Mouse (Mus musculus) NIH3T3 (cell line): ENCODE data around the gene Tenm2.

Experiments
- DNase-seq: peaks from one replicate; pipeline ENCODE4 v3.0.0-alpha.2; 2012; ENCODE audit warnings: low read depth

The Tenm2 gene

GRCm38 (mm10) chr11:37079403-37079802 is 156.4 kb downstream of the Tenm2 start:
- no peak for DNase-seq

DNA sequence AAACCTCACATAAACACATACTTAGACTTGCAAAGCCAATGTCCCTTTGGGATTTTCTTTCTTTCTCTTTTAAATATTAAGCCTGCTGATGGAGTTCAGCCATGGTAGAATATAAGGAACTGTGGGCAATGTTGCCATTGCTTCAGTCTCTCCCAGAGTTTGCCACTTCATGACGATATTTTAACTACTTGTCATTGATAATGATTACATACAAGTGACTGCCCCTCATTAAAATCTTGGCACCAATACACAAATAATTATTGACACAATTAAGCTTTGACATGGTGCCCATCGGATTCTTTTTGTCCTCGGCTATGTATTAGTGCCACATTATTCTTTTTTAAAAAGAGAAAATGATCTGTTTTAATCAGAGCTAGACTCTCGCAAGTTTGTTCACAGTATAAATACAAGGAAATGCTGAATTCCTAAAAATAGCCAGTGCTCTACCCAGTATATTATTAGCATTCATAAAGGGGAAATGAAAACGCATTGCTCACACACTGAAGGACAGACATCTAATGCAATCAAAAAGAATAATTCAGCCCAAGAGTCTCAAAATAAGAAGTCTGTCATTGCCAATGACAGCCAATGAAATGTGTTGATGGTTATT is 158.7 kb downstream of the Tenm2 start:
- no peak for DNase-seq

GRCm38 (mm10) chr11:37075349-37075748 is 160.4 kb downstream of the Tenm2 start:
- no peak for DNase-seq

DNA sequence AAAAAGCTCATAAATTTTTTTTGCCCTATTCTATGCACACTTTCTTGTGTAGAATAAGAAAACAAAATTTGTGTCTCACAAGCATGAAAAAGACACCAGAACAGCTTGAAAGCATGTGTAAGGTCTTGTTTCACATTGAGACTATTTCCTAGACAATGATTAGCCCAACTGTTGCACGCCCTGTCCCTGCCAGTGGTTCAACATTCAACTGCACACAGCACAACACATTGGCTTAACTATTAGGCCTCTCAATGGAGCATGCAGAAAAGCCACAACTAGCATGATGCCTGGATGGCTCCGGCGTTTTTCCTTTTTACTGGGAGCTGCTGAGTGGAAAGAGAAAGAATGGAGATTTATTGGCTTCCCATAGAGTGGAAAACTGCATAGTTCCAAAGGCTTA is 170.3 kb downstream of the Tenm2 start:
- DNase-seq = no peak

- peak; percentile 27 for DNase-seq
Measured at GRCm38 (mm10) chr11:37046671-37047070, 189.1 kb downstream of the Tenm2 start.

DNA sequence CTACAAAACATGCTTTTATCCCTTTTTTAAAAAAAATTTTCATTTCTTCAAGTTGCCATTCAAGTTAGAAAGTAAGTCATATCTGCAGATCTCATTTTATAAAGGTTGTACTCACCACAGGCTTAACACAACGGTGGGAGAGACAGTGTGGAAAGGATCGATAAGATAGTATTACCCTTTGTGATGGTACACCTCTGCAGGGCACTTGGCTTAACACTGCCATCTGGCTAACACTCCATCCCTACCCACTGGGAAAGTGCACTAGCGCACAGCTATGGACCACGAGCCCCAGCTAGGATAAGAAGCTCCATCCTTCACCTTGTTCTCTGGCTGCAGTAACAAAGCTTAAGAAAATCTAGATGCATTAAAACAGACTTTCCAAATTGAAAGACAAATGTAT is 194.5 kb downstream of the Tenm2 start:
- no peak for DNase-seq

- DNase-seq = no peak
Measured at GRCm38 (mm10) chr11:37039283-37039682, 196.5 kb downstream of the Tenm2 start.

DNA sequence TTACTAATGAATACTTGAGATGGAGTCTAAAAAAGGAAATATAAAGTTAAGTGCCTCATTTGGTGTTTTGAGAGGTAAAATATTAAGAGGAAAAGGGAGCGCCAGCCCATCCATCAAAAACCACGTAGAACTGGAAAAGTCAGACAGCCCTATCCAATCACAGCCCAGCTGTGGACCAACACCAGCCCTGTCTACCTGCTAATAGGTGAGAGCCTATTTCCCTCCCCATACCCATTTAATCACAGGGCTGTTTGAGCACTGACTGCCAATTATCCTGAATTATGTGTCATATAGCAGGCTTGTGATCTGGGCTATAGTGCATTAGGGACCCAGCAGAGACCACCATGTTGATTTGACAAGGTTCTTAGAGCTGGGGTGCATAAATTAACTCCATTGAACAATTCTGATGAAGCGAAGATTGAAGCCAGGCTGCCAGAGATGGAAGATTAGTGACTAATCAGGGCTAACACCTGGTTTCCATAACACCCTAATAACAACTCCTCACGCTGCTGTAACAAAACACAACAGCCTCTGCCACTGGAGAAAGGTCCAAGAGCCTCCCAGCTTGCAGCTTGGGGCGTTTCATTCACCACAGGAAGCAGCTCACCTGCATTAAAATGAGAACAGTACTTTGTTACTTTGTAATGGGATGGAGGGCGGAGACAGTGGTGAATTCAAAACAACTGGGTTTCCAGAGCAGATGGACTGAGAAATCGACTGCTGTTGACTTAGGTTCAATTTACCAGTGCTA is 204.3 kb downstream of the Tenm2 start:
- DNase-seq = no peak

DNA sequence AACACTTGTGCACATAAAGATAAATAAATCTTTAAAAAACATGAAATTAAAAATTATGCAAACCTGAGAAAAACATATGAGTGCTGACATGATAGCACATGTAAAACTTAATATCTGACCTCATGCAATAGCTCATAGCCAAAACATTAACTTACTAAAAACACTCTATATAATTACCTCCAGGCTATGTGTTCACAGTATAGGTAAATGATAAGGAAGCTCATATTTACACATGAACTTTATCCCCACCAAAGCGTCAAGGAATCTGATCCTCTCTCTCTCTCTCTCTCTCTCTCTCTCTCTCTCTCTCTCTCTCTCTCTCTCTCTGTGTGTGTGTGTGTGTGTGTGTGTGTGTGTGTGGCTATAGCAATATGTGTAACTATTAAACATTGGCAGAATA is 223.9 kb downstream of the Tenm2 start:
- DNase-seq = no peak

DNA sequence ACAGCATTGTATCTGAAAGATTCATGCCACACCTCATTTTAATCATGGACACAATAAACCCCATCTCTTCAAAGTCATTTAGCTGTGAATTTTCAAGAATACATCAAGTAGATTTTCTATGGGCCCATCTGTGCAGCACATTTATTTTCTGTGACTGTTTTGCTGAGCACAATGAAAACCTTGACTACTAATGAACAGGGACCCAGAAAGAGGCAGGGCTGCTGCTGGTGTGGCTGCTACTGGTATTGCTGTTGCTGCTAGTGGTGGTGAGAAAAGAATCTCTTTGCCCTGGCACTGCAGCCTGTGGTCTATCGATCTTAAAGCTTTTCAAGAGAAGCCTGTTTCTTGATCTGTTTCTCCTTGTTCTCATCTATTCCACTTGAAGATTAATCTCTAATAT is 226.5 kb downstream of the Tenm2 start:
- no peak for DNase-seq

GRCm38 (mm10) chr11:36997668-36998067 is 238.1 kb downstream of the Tenm2 start:
- DNase-seq = no peak

- DNase-seq = no peak
Measured at GRCm38 (mm10) chr11:36990895-36991294, 244.9 kb downstream of the Tenm2 start.

- no peak for DNase-seq
Measured at GRCm38 (mm10) chr11:36988776-36989565, 246.8 kb downstream of the Tenm2 start.

DNA sequence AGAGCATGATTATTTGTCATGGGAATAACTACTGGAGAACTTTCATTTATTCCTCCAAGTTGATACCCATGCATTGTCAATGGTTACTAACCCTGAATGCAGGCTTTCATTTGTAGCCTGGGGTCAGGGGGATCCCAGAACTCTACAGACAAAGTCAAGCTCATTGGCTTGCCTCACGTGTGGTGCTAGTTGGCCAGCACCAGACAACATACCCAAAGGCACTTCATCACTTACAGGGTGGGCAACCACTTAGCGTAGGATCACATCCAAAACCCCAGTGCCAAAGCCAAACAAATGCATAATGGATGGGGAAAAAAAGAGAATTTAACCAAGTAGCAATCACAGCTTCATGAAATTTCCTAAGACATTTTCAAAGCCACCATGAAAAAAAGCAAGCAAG is 261.6 kb downstream of the Tenm2 start:
- no peak for DNase-seq

GRCm38 (mm10) chr11:36958102-36958501 is 277.7 kb downstream of the Tenm2 start:
- DNase-seq = no peak

DNA sequence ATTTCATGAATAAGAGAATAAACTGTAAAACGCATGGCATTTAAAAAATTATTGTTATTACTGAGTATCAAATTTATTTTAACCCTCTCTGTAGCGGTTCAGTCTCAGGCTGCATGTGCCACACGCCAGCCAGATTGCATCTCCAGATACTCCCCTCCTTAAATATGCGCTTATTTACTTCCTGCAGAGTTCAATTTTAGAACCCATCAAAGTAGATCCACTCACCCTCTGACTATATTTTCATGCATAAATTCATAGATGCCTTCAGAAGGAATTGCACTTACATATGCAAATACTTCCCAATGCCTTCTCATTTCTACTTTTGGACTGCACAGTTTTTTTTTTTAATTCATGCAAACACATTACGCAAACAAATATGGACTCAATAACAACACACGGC is 294.3 kb downstream of the Tenm2 start:
- DNase-seq = no peak

DNA sequence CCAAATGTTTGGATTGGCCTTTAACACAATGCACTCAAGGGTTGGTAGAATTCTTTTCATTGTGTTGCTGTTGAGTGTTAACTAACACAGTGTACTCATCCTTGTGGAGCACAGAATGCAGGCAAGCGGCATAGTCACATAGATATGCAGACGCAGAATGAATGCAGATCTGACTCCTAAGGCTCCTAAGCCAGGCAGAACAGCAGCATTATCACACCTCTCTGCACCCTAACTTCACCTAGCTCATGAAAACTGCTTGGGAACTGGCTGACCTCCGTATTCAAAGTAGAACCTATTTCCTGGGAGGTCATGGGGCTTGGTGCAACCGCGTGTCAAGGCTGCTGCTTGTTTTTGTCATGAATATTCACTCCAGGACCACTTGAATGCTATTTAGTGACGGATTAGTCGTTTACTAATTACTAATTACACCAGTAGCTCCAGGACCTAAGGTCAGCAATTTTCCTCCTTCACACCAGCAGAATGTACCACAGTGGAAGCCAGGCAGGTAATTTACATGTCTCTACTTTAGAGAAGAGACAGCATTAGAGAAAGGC is 295.1 kb downstream of the Tenm2 start:
- no peak for DNase-seq

GRCm38 (mm10) chr11:36929817-36930216 is 305.9 kb downstream of the Tenm2 start:
- DNase-seq = no peak

DNA sequence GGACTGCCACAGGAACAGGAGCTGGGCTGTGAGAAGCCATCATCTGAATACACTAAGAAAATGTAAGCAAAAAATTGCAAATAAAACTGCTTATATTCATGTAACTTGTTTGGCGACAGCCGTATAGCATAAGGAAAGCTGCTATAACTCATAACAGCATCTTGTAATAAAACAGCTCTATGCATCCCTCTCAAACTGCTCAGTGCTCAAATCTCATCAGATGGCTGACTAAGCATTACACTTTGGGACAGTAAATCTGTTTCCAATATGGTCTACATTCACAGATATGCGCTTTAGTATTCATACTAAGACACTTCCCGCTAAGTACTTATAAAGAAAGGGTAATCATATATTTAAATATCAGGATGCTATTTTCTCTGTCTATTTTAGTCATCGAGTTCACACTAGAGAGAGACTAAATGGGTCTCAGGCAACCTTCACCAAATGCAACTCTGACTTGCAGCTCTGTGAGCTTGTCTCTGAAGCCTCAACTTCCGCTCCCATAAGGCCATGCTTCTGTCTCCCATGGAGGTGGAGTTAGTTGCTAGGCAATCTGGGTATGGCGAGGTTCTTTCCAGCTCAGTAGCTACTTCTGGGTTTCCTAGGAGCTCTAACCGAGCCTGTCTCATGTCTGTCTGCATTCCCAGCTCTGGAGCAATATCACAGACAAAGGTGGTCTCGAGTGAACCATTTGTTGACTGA is 308.9 kb downstream of the Tenm2 start:
- no peak for DNase-seq

- no peak for DNase-seq
Measured at GRCm38 (mm10) chr11:36919301-36919700, 316.5 kb downstream of the Tenm2 start.

DNA sequence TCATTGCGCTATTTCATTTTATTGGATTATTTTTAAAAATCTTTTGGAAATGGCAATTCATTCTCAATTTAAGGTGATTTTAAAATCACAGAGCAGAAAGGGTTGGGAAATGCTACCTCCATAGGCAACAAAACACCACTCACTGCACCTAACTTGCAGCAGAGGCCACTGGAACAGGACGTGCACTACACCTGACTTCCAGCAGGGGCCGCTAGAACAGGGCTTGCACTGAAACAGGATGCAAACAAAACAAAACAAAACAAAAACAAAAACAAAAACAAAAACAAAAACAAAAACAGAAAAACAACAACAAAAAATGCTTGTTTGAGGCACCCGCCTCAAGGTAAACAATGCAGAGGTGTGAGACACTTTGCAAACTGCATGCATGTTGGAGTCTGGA is 324.4 kb downstream of the Tenm2 start:
- DNase-seq = peak; percentile 25

DNA sequence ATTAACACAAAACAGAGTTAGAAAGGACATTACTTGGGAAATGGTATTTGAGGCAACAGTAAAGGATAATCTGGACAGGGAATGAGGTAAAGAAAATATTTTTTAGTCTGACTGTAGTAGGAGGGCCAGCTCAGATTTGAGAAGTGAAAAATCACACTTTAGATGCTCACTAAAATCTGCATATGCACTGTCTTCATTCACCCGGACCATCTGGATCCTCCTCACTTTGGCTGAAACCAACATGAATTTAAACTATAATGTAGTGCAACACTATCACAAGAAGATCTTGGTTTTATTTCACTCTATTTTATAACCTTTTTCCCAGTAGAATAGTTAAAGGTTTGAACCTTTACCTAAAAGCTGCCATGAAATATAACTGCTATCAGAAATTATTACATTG is 326.7 kb downstream of the Tenm2 start:
- no peak for DNase-seq
